Mouse (Mus musculus) T-cell, adult 2 months (primary cell): Measurements from ENCODE around the gene Bap1.

Source experiments
- DNase-seq: peaks from one replicate; pipeline ENCODE4 v3.0.0; 2022; ENCODE audit warnings: low spot score

Bap1 gene

DNA sequence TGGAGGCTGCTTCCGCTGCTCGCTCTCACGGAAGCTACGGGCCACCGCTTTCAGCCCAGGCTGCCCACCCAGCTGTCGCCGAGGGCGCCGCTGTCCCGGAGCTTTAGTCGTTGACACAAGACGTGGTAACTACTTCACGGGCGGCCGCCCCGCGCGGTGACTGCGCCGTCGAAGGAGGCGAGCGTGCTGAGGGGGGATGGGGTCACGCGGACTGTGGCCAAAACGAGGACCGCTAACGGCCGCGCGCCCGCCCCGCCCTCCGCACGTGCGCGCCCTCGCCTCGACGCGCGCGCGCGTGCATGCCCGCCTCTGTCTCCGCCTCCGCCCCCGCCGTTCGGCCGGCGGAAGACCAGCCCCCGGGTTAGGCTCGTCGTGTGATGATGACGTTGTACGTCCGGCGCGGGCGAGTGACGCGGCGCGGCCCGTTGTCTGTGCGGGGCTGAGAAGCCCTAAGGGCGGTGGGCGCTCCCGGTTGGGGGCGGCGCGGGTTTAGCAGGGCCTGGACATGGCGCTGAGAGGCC, at the start of gene Bap1, which contains the start of gene Phf7:
Gene Bap1 (plus strand): TSS at position 367 of the 521 bp plus-strand sequence.
Gene Phf7 (minus strand): TSS at position 234 of the 521 bp plus-strand sequence.
- peak; percentile 94 for DNase-seq

DNA sequence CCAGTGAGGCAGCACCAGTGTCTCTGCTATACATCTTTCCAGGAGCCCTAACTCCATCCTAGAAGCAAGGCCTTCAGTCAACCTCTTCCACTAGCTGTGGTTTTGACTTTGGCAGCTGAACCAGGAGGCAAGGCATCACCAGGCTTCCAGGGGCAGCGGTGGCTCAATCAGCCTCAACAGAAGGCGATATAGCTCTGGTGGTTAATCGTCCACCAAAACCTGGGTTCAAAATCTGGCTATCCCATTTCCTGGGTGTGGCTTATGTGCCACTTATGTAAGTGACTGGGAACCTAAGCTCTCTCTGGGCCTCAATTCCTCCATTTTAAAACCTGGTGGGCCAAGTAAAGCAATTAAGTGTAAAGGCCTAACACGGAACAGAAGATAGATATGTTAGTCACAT, 46.4 kb upstream of the Bap1 start:
- no peak for DNase-seq

DNA sequence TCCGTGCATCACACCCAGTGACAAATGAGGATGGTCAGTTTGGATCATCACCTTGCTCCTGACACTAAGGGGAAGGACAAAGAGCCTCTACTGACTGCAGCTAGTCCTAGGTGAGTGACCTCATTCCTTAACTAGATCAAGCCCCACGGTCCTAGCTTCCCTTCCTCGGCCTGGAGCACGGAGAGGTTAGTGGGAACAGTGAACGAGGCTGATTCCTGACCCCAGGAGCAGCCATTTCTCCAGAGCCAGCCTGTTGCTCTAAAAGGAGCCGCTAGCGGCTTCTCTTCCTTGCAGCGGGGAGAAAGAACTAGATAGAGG, 46.0 kb upstream of the Bap1 start:
- DNase-seq: no peak

- DNase-seq: peak; percentile 8
These were observed 45.4 kb upstream of the Bap1 start for GRCm38 (mm10) chr14:31205562-31206467.

DNA sequence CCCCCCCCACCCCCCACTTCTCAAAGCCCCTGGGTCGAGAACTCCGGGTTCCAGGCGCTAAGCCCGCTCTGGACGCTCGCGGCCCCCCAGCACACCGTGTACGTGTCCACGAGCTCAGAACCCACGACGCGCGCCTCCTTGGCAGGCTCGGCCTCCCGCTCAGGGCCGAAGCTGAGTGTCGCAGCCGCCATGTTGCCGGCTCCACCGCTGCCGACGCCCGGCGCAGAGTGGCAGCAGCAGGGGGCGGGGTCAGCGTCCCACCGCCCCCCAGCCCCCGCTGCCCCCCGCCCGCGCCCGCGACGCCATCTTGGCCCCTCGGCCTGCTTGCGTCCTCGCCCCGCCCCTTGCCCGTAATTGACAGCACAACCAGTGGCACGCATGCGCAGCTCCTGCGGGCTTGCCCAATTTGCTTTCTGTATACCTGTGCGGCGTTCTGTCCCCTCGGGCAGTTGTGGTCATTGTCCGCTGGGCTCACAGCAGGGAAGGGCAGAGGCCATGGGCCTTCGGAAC, 44.7 kb upstream of the Bap1 start:
- DNase-seq: peak; percentile 93

- DNase-seq: no peak
These were observed 44.0 kb upstream of the Bap1 start for GRCm38 (mm10) chr14:31207070-31207830.

DNA sequence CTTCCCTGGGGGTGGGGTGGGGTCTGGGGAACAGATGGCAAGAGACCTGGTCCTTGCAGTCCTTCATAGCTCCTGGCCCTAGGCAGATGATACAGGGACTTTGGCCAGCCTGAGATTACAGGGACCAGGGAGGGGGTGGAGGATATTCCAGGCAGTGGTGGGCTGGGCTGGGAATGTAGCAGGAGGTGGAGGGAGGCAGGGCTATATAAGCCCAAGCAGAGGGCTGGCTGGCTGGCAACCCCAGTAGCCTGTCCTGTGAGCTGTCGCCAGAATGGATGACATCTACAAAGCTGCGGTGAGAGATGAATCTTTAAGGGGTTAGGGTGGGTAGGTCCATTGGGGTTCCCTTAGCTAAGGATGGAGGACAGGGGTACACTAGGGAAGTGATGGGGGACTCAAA, 43.2 kb upstream of the Bap1 start, which contains the start of gene Tnnc1:
Gene Tnnc1 (plus strand): TSS at position 229 of the 400 bp plus-strand sequence.
- DNase-seq: no peak

GRCm38 (mm10) chr14:31209133-31209557, 42.1 kb upstream of the Bap1 start:
- DNase-seq: no peak

GRCm38 (mm10) chr14:31211854-31212253, 39.4 kb upstream of the Bap1 start:
- no peak for DNase-seq

- DNase-seq: no peak
These were observed 38.8 kb upstream of the Bap1 start for GRCm38 (mm10) chr14:31212499-31212898.

- no peak for DNase-seq
These were observed 37.4 kb upstream of the Bap1 start for GRCm38 (mm10) chr14:31213868-31214267.

DNA sequence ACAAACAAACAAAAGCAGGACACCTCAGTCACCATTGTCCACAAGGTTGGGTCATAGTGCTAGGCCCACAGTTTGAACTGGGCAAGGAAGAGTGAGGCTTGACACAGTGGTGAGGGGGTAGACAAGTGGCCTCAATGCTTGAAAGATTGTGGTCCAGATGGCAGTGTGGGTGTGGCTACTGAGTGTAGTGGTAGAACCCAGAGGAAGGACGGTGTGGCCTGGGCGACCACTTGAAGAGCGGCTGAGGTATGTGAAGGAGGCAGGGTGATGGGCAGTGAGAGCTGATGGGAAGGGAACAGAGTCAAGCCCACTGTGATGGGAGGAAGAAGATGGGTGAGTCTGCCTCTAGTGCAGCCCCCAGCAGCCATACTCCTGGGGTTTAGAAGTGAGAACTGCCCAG, 36.6 kb upstream of the Bap1 start:
- no peak for DNase-seq

DNA sequence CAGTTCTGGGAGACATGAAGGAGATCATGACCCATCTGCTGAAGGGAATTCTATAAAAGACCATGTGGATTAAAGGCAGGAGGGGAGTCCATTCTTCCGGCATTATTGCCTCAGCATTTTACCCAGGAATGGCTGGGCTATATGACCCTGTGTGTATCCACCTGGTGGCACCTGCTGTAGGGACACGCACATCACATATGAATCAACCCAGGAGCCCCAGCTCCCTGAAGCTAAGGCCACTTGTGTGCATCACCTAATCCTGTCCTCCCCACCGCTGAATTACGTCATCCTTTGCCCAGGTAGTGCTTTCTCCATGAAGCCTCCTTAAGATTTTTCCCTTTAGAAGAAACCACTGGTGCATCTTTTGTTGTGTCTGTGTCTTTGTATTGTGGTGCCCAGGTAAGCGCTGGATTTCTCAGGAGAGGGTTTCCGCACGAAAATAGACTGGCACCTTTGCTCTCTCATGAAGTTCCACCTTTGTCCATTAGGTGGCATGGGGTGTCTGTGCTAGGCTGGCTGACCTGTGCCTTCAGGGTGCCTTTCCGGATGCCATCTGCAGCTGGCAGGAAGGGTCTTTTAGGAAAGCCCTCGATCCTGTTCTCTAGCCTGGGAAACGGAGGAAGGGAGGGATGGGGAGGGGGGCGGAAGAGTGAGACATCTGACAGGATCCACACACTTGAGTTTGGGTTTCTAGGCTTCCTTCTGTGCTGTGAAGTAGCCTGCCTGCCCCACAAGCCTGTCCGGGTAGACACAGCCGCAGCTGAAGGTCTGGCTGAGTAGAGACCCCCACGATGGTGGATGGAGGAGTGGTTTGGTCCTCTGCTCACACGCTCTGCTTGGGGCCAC, 35.9 kb upstream of the Bap1 start:
- peak; percentile 70 for DNase-seq

DNA sequence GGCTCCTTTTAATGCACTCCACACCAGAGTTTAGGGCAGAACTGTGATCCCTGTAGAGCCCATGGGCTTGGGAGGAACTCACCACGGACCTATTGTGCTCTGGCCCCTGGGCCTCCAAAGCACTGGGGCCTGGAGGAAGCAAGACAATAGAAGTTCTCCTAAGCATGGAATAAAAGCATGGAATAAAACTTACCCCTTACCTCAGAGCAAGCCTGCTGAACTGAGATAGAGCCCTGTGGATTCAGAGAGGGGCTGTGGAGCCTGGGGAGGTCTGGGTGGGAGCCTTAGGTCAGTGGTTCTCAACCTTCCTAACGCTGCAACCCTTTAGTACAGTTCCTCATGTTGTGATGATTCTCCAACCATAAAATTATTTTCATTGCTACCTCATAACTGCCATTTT, 34.4 kb upstream of the Bap1 start, which contains the start of gene Nisch:
Gene Nisch (minus strand): TSS at position 101 of the 400 bp plus-strand sequence.
- DNase-seq: no peak

GRCm38 (mm10) chr14:31217666-31218065, 33.6 kb upstream of the Bap1 start, which contains the start of gene Sema3g:
Gene Sema3g (plus strand): TSS chr14:31217860.
- peak; percentile 15 for DNase-seq

DNA sequence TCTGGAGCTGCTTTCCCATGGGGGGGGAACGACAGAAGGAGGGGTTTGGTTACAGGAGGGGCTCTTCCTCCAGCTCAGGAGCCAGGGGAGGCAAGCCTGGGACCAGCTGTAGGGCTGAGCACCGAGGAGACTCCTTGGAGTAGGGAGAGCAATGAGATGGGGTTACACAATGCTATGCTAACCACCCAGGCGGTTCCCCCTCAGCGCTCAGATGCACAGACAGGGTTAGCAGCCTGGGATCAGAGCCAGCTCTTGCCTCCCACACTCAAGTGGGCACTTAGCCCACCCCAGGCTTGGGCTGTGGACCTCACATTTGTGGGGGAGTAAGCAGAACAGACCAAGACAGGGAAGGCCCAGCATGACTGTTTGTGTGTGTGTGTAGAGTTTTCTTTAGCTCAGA, 24.3 kb upstream of the Bap1 start:
- no peak for DNase-seq

DNA sequence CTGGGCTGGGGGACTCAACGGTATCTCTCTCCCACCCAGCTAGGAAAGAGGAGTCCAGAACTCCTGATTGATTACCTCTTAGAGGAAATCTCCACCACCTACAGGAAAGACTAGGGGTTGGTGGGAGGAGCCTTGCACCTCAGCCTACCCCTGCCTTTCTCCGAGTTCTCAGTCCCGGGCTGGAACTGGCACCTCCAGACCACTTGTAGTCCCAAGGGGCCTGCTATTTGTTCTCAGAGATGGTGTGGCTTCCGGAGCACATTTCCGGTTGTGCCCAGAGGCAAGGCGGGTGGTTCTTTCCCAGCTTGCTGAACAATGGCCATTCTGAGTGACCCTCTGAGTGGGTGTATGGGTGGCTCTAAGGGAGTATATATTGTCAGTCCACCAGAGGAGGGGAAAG, 23.0 kb upstream of the Bap1 start:
- no peak for DNase-seq

DNA sequence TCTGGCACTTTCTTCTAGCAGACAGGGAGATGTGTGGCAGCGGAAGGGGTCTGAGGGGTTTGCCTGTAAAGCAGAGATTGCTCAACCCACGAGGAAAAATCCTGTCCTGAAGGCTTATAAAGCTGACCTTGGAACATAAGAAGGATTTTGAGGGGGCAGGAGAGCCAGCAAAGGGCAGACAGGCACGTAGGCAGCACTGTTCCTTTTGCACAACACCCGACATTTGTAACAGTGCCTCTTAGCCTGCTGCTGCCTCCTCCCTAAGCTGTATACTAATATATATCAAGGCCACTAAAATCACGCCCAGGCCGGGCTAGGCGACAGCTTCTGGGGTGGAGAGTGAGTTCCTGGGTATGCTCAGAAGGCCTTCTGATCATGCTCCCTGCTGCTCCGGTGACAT, 20.8 kb upstream of the Bap1 start:
- DNase-seq: no peak

DNA sequence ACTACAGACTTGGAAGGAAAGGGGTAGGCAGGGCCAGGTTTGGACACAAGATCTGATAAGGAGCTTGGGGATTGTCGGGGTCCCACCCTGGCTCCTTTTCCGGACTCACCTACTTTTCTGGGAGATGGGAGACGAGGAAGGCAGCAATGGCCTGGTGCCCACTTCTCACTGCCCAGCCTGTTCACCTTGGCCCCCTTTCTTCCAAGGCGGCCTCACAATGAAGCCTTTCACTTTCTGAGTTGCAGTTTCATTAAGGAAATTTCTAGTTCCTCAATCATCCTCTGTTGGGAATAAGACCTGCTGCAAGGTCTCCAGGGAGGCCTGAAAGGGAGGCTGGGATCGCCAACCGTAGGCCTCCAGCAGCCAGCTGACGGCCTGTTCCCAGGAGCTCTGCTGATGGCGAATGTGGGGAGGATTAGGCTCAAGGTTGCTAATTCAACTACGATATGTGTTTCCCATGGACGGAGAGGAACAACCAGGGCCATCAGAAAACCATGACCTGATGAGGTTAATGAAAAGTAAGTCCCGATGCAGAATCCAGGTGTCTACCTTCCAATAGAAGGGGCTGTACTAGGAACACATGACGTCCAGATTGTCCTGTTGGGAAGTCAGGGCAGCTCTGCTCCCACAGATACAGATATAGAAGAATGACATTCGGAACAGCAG, 18.7 kb upstream of the Bap1 start:
- no peak for DNase-seq

- DNase-seq: no peak
These were observed 17.9 kb upstream of the Bap1 start for GRCm38 (mm10) chr14:31233070-31233995.
